In genomic region chr17:34883332-34883731, GRCm38 (mm10) we compare ENCODE assay signal across 25 mouse cellular contexts. TPM values are rescaled to one million over a fixed set of nuclear protein-coding genes. Genes with fewer than 3 reads are reported as not detected.
DNase-seq lines count a peak whose midpoint lies in the region; ATAC-seq and TF ChIP-seq lines count a peak whose summit lies in the region.
"Had no signal": no experiment of that assay in that cellular context is flagged by ENCODE, and none has a peak within 500 bp of the region (broad histone marks: within the 10 kb centered on the region; RNA-seq: fewer than 3 reads in every experiment).

No protein-coding gene starts in this region.

- no peaks in the 10 kb centered on the region for H3K9me3 ChIP-seq in liver, postnatal 0 days (ENCODE audit: low read length)
- no peaks in the 10 kb centered on the region for H3K9me3 ChIP-seq in liver, embryonic 12.5 days (replicated peaks)
- H3K9me3 ChIP-seq in stomach, embryonic 16.5 days (replicated peaks; ENCODE audit: control insufficient read depth, low read length): no peaks in the 10 kb centered on the region
- H3K9me3 ChIP-seq: kidney, embryonic 15.5 days; neural tube, embryonic 15.5 days had no signal

- H3K4me2 ChIP-seq in liver, postnatal 0 days (ENCODE audit: low read depth, low read length): no peak overlapping the region
- H3K4me2 ChIP-seq in liver, embryonic 12.5 days: no peak overlapping the region
- no peak overlapping the region for H3K4me2 ChIP-seq in stomach, embryonic 16.5 days (ENCODE audit: low read depth, low read length)
- H3K4me2 ChIP-seq: heart, embryonic 11.5 days; kidney, embryonic 15.5 days; liver, embryonic 11.5 days; midbrain, embryonic 11.5 days; neural tube, embryonic 15.5 days had no signal

- TF ChIP-seq EP300 in liver, postnatal 0 days (IDR thresholded peaks at IDR 0.05; ENCODE audit: low read depth): no peak

- peak; percentile 33 for TF ChIP-seq CTCF in liver, postnatal 0 days (IDR thresholded peaks at IDR 0.05; ENCODE audit: low read depth)
- no peak for TF ChIP-seq CTCF in Patski (IDR thresholded peaks at IDR 0.05)
- peak; percentile 18; the same call in 1 of the 2 replicates for TF ChIP-seq CTCF in embryonic fibroblast, embryonic 13.5 days (IDR thresholded peaks at IDR 0.05; ENCODE audit: borderline replicate concordance, insufficient read depth, low read length)

- no peak for TF ChIP-seq POLR2A in embryonic fibroblast, embryonic 13.5 days (IDR thresholded peaks at IDR 0.05; ENCODE audit: low read depth, low read length)

- POLR2A ChIA-PET in Patski (lab: Charles Lee): no interaction called here

- peaks cover 8% of the 10 kb centered on the region for H3K4me1 ChIP-seq in liver, postnatal 0 days (ENCODE audit: insufficient read depth)
- H3K4me1 ChIP-seq in liver, embryonic 12.5 days: peaks cover 51% of the 10 kb centered on the region
- peaks cover 17% of the 10 kb centered on the region for H3K4me1 ChIP-seq in embryonic fibroblast, embryonic 13.5 days (ENCODE audit: control insufficient read depth, insufficient read depth, low read length)
- peaks cover 3% of the 10 kb centered on the region; the same call in 1 of the 2 replicates for H3K4me1 ChIP-seq in stomach, embryonic 16.5 days (ENCODE audit: control insufficient read depth, insufficient read depth, low read length)
- H3K4me1 ChIP-seq: neural tube, embryonic 15.5 days had no signal

- no peak overlapping the region for H3K27ac ChIP-seq in liver, postnatal 0 days (ENCODE audit: low read depth)
- no peak overlapping the region for H3K27ac ChIP-seq in liver, embryonic 12.5 days
- H3K27ac ChIP-seq in embryonic fibroblast, embryonic 13.5 days (ENCODE audit: insufficient read depth, low read length): no peak overlapping the region
- no peak overlapping the region for H3K27ac ChIP-seq in stomach, embryonic 16.5 days (ENCODE audit: low read length)
- H3K27ac ChIP-seq: hindbrain, postnatal 0 days; kidney, embryonic 15.5 days; neural tube, embryonic 15.5 days had no signal

- H3K9ac ChIP-seq in liver, postnatal 0 days (replicated peaks): no peak overlapping the region
- H3K9ac ChIP-seq in liver, embryonic 12.5 days: no peak overlapping the region
- H3K9ac ChIP-seq in stomach, embryonic 16.5 days (ENCODE audit: low read length): no peak overlapping the region
- H3K9ac ChIP-seq: kidney, embryonic 15.5 days; neural tube, embryonic 15.5 days had no signal

- no peak for ATAC-seq in liver, postnatal 0 days
- no peak for ATAC-seq in liver, embryonic 12.5 days
- ATAC-seq in Patski: peak; percentile 49
- 0 out of 2 replicates have a peak, but pooled peaks have one; percentile 15 for ATAC-seq in stomach, embryonic 16.5 days (ENCODE audit: insufficient read depth, low FRiP score)
- ATAC-seq in cerebellum, adult (ENCODE audit: insufficient number of reproducible peaks, low FRiP score, low TSS enrichment): no peak
- ATAC-seq: activated CD4-positive, CD25-positive, alpha-beta regulatory T cell, adult 4 months; forebrain, embryonic 16.5 days; hindbrain, postnatal 0 days had no signal

- CTCF ChIA-PET in Patski (lab: Charles Lee): interaction anchor here (0.9 to 2.2 kb wide), 3 partner anchors 27 to 41 kb away, joined by 3 to 5 read pairs (median 4); no protein-coding TSS in a partner anchor

- in situ Hi-C loops in Patski (cut with MboI; ENCODE audit: low pct_unique_long_range_greater_than_20kb): no loop called here

- no peaks in the 10 kb centered on the region for H3K36me3 ChIP-seq in liver, postnatal 0 days (replicated peaks; ENCODE audit: insufficient read depth, low read length)
- H3K36me3 ChIP-seq in liver, embryonic 12.5 days: no peaks in the 10 kb centered on the region
- H3K36me3 ChIP-seq in stomach, embryonic 16.5 days (ENCODE audit: control insufficient read depth, insufficient read depth, low read length): no peaks in the 10 kb centered on the region
- H3K36me3 ChIP-seq: kidney, embryonic 15.5 days; neural tube, embryonic 15.5 days had no signal

- no peak overlapping the region for H3K4me3 ChIP-seq in liver, postnatal 0 days (ENCODE audit: low read depth, low read length)
- H3K4me3 ChIP-seq in liver, embryonic 12.5 days: no peak overlapping the region
- H3K4me3 ChIP-seq in embryonic fibroblast, embryonic 13.5 days (ENCODE audit: insufficient read depth, low read length): no peak overlapping the region
- no peak overlapping the region for H3K4me3 ChIP-seq in stomach, embryonic 16.5 days (replicated peaks; ENCODE audit: low read length)
- H3K4me3 ChIP-seq: kidney, embryonic 15.5 days; myocyte; neural tube, embryonic 15.5 days had no signal

- 53% methylated on average over 3 of the region's 3 CpGs for WGBS in liver, postnatal 0 days (ENCODE audit: insufficient replicate concordance)
- 51% methylated on average over 3 of the region's 3 CpGs for WGBS in liver, embryonic 12.5 days (ENCODE audit: insufficient replicate concordance)
- 61% methylated on average over 3 of the region's 3 CpGs for WGBS in stomach, embryonic 16.5 days

- peak; percentile 14 for DNase-seq in liver, postnatal 0 days
- DNase-seq in Patski (ENCODE audit: low read depth, low spot score): no peak
- no peak for DNase-seq in adrenal gland, postnatal 4 days (ENCODE audit: low spot score in 2 of 2)
- DNase-seq: cerebellum, adult 11 months; cerebellum, postnatal 14 days; gastrocnemius, postnatal 14 days; left cerebral cortex, postnatal 4 days; right cerebral cortex, postnatal 25 days; thymus, postnatal 36 days had no signal

- H3K27me3 ChIP-seq in liver, postnatal 0 days (ENCODE audit: insufficient read depth, low read length): no peaks in the 10 kb centered on the region
- 0 out of 2 replicates have a peak, but pooled peaks cover 4% of the 10 kb centered on the region for H3K27me3 ChIP-seq in liver, embryonic 12.5 days (replicated peaks)
- H3K27me3 ChIP-seq in Patski: no peaks in the 10 kb centered on the region
- no peaks in the 10 kb centered on the region for H3K27me3 ChIP-seq in stomach, embryonic 16.5 days (ENCODE audit: control insufficient read depth, insufficient read depth, low read length)

RNA-seq across cellular contexts. Expression of gene Gm20547, which starts 1.5 kb away (rescaled TPM):
- 0.25 TPM in 1 of 2 replicates, not detected in the other for polyA plus RNA-seq in liver, postnatal 0 days (2015; fragmentation: Nextera tagmentation; extraction: Ambion mirVana)
- polyA plus RNA-seq in liver, embryonic 12.5 days (2016; fragmentation: Nextera tagmentation; extraction: Ambion mirVana): not detected in 2 replicates
- polyA plus RNA-seq in Patski (2021): not detected
- 0.58 TPM in 1 of 2 replicates, not detected in the other for polyA plus RNA-seq in embryonic fibroblast, embryonic 13.5 days (2011; ENCODE audit: insufficient read length, low read depth, missing spikeins)
- polyA plus RNA-seq in stomach, embryonic 16.5 days (2015; fragmentation: Nextera tagmentation; extraction: Ambion mirVana): 0.49 TPM in 1 of 2 replicates, not detected in the other
- not detected for total RNA-seq in adrenal gland, postnatal 4 days (2021)
- total RNA-seq: gastrocnemius, postnatal 14 days; hindbrain, postnatal 0 days; layer of hippocampus, adult 8-10 months; left cerebral cortex, adult 18-20 months; left cerebral cortex, postnatal 4 days had no signal
- polyA plus RNA-seq: activated CD4-positive, CD25-positive, alpha-beta regulatory T cell, adult 4 months; forebrain, embryonic 16.5 days; heart, embryonic 11.5 days; hindbrain, postnatal 0 days; kidney, embryonic 15.5 days; liver, embryonic 11.5 days; lung, embryonic 16.5 days; myocyte; neural tube, embryonic 15.5 days had no signal

RNA-seq across cellular contexts. Expression of gene Zbtb12, which starts 4.0 kb away (rescaled TPM):
- polyA plus RNA-seq in liver, postnatal 0 days (2015; fragmentation: Nextera tagmentation; extraction: Ambion mirVana): 0.33 and 0.46 TPM in 2 replicates
- polyA plus RNA-seq in liver, embryonic 12.5 days (2016; fragmentation: Nextera tagmentation; extraction: Ambion mirVana): 1.8 and 1.9 TPM in 2 replicates
- polyA plus RNA-seq in Patski (2021): 33.5 TPM
- polyA plus RNA-seq in embryonic fibroblast, embryonic 13.5 days (2011; ENCODE audit: insufficient read length, low read depth, missing spikeins): 12.3 and 16.2 TPM in 2 replicates
- polyA plus RNA-seq in stomach, embryonic 16.5 days (2015; fragmentation: Nextera tagmentation; extraction: Ambion mirVana): 1.0 and 1.1 TPM in 2 replicates
- total RNA-seq in adrenal gland, postnatal 4 days (2021): 10 to 100 TPM; 23.6 to 26.2 TPM
- polyA plus RNA-seq: activated CD4-positive, CD25-positive, alpha-beta regulatory T cell, adult 4 months had no signal

RNA-seq across cellular contexts. Expression of gene C2, which starts 14.7 kb away (rescaled TPM):
- polyA plus RNA-seq in liver, postnatal 0 days (2015; fragmentation: Nextera tagmentation; extraction: Ambion mirVana): 35.7 and 37.3 TPM in 2 replicates
- polyA plus RNA-seq in liver, embryonic 12.5 days (2016; fragmentation: Nextera tagmentation; extraction: Ambion mirVana): 7.9 and 8.2 TPM in 2 replicates
- polyA plus RNA-seq in Patski (2021): 0.65 TPM
- 3.0 and 6.6 TPM in 2 replicates for polyA plus RNA-seq in embryonic fibroblast, embryonic 13.5 days (2011; ENCODE audit: insufficient read length, low read depth, missing spikeins)
- 4.4 and 5.5 TPM in 2 replicates for polyA plus RNA-seq in stomach, embryonic 16.5 days (2015; fragmentation: Nextera tagmentation; extraction: Ambion mirVana)
- 10 to 100 TPM; 39.5 to 50.3 TPM for total RNA-seq in adrenal gland, postnatal 4 days (2021)

RNA-seq across cellular contexts. Expression of gene Ehmt2, which starts 14.9 kb away (rescaled TPM):
- 11.1 TPM in 2 replicates for polyA plus RNA-seq in liver, postnatal 0 days (2015; fragmentation: Nextera tagmentation; extraction: Ambion mirVana)
- 27.1 and 32.8 TPM in 2 replicates for polyA plus RNA-seq in liver, embryonic 12.5 days (2016; fragmentation: Nextera tagmentation; extraction: Ambion mirVana)
- 200 TPM for polyA plus RNA-seq in Patski (2021)
- 84.7 and 94.2 TPM in 2 replicates for polyA plus RNA-seq in embryonic fibroblast, embryonic 13.5 days (2011; ENCODE audit: insufficient read length, low read depth, missing spikeins)
- polyA plus RNA-seq in stomach, embryonic 16.5 days (2015; fragmentation: Nextera tagmentation; extraction: Ambion mirVana): 61.0 and 61.1 TPM in 2 replicates
- total RNA-seq in adrenal gland, postnatal 4 days (2021): 100 to 1,000 TPM; 214 to 215 TPM

RNA-seq across cellular contexts. Expression of gene Cfb, which starts 21.0 kb away (rescaled TPM):
- polyA plus RNA-seq in liver, postnatal 0 days (2015; fragmentation: Nextera tagmentation; extraction: Ambion mirVana): 744 and 847 TPM in 2 replicates
- 83.5 and 85.0 TPM in 2 replicates for polyA plus RNA-seq in liver, embryonic 12.5 days (2016; fragmentation: Nextera tagmentation; extraction: Ambion mirVana)
- 3.1 TPM for polyA plus RNA-seq in Patski (2021)
- polyA plus RNA-seq in embryonic fibroblast, embryonic 13.5 days (2011; ENCODE audit: insufficient read length, low read depth, missing spikeins): 0.26 TPM in 1 of 2 replicates, not detected in the other
- 27.8 and 28.9 TPM in 2 replicates for polyA plus RNA-seq in stomach, embryonic 16.5 days (2015; fragmentation: Nextera tagmentation; extraction: Ambion mirVana)
- 100 to 1,000 TPM in 1 of 2 experiments, 10 to 100 TPM in 1; 18.7 to 137 TPM for total RNA-seq in adrenal gland, postnatal 4 days (2021)

Comparison
In these comparisons a context has a peak if more than half of its experiments do, and no peak if none do; other contexts are left out.
1. ATAC-seq: peak in Patski (single experiment) and stomach, embryonic 16.5 days (single experiment); none in liver, postnatal 0 days (single experiment), liver, embryonic 12.5 days (single experiment) and cerebellum, adult (single experiment).